Mouse (Mus musculus): ENCODE measurements at regions not wholly inside any gene's neighbourhood (a gene's known extent, or its start where the extent isn't known, plus 50 kb on each side); places are given as distances from the start of the nearest gene placed in this dataset.

DNA sequence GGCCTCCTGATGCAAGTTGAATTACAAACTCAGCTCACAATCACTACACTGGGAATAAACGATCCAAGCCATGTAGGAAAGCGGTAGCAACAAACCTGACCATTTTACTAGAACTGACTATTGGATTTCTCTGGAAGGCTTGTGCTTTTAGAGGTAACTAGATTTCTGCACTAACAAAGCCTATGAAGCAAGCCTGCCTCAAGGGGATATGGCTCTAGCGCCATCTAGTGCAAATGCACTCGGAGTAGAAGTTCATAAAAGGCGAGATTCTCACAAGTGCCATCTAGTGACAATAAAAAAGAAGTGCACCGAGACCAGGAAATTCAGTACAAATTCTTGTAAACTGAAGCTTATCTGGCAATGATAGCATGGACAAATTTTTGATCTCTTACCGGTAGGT, 364.9 kb upstream of the Fmr1 start:
- DNase-seq, result peak; percentile 66 to 69
